ENCODE assay signal across 11 mouse cellular contexts in the genomic region with DNA sequence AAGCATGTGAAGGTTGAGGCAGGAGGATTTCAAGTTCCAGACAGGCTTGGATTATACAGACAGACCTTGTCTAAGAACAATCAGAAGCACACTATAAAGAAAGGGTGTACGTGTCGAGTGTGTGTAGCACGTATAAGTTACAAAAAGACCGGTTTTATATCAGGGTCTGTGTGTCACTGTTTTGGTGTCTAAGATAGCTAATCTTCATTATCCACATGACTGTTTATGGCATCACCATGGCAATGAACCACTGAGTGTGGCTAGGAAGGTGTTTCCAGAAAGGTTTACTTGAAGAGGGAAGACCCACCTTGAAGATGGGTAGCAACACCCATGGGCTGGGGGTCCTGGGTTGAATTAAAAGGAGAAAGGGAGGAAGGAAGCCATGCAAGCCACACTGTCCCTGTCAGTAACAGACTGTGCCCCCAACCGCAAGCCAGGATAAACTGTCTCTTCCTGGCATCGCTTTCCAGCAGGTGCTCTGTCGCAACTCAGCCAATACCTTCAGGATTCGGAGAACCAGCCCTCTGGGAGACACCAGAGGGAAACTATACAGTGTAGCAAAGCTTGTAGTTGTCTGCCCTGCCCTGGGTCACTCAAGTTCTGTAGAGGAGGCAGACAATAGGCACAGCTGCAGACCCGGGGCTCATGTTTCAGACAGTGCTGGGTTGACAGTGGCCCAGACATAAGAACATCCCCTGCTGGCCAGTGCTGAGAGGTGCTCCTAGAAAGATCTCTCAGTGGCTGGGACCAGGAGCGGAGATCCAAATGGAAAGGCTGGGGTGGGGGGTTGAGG. TPM values are rescaled to one million over a fixed set of nuclear protein-coding genes. Genes with fewer than 3 reads are reported as not detected.
DNase-seq lines count a peak whose midpoint lies in the region; ATAC-seq and TF ChIP-seq lines count a peak whose summit lies in the region.
"Had no signal": no experiment of that assay in that cellular context is flagged by ENCODE, and none has a peak within 500 bp of the region (broad histone marks: within the 10 kb centered on the region; RNA-seq: fewer than 3 reads in every experiment).

No protein-coding gene starts in this region.

- H3K4me3 ChIP-seq in kidney, embryonic 15.5 days (replicated peaks) = no peak overlapping the region
- no peak overlapping the region for H3K4me3 ChIP-seq in C2C12 (ENCODE audit: insufficient read depth, poor library complexity, severe bottlenecking)
- no peak overlapping the region for H3K4me3 ChIP-seq in liver, embryonic 11.5 days (ENCODE audit: low read depth, low read length)

- WGBS in kidney, embryonic 15.5 days = 69% methylated on average over 10 of the region's 10 CpGs
- WGBS in liver, embryonic 11.5 days = 45% methylated on average over 10 of the region's 10 CpGs

- peaks cover 74% of the 10 kb centered on the region for H3K79me3 ChIP-seq in C2C12 (ENCODE audit: low read depth)

- H3K27me3 ChIP-seq in kidney, embryonic 15.5 days = peaks cover 19% of the 10 kb centered on the region
- H3K27me3 ChIP-seq in C2C12 (ENCODE audit: control insufficient read depth, insufficient read depth, insufficient read length) = no peaks in the 10 kb centered on the region
- no peaks in the 10 kb centered on the region for H3K27me3 ChIP-seq in liver, embryonic 11.5 days (replicated peaks; ENCODE audit: control insufficient read depth, insufficient read depth, low read length)

- no peaks in the 10 kb centered on the region for H3K9me3 ChIP-seq in kidney, embryonic 15.5 days (replicated peaks)
- H3K9me3 ChIP-seq in liver, embryonic 11.5 days (ENCODE audit: control insufficient read depth, low read length) = no peaks in the 10 kb centered on the region

- no peak overlapping the region for H3K4me2 ChIP-seq in kidney, embryonic 15.5 days
- H3K4me2 ChIP-seq in liver, embryonic 11.5 days = 0 out of 2 replicates have a peak overlapping the region, but pooled peaks have one; percentile 8

- H3K27ac ChIP-seq in kidney, embryonic 15.5 days = no peak overlapping the region
- no peak overlapping the region for H3K27ac ChIP-seq in liver, embryonic 11.5 days (ENCODE audit: low read depth, low read length)

- peaks cover 93% of the 10 kb centered on the region for H3K79me2 ChIP-seq in C2C12 (ENCODE audit: control insufficient read depth, insufficient read depth)

- peaks cover 15% of the 10 kb centered on the region for H3K4me1 ChIP-seq in kidney, embryonic 15.5 days
- peaks cover 32% of the 10 kb centered on the region for H3K4me1 ChIP-seq in liver, embryonic 11.5 days (replicated peaks; ENCODE audit: control insufficient read depth, insufficient read depth, low read length)

- no peak for TF ChIP-seq CTCF in C2C12 (IDR thresholded peaks at IDR 0.05; ENCODE audit: control insufficient read depth, insufficient read depth, insufficient read length)

- H3ac ChIP-seq in C2C12 (ENCODE audit: control insufficient read depth, insufficient read length, low read depth) = peak overlapping the region; percentile 42

- ATAC-seq in kidney, embryonic 15.5 days (replicated peaks; ENCODE audit: low FRiP score) = peak; percentile 77
- ATAC-seq in liver, embryonic 11.5 days (replicated peaks; ENCODE audit: low FRiP score) = peak; percentile 38; the same call in 1 of the 2 replicates
- ATAC-seq: intestine, embryonic 16.5 days had no signal

- no peaks in the 10 kb centered on the region for H3K36me3 ChIP-seq in kidney, embryonic 15.5 days
- peaks cover 9% of the 10 kb centered on the region for H3K36me3 ChIP-seq in C2C12 (ENCODE audit: control insufficient read depth, insufficient read depth)
- no peaks in the 10 kb centered on the region for H3K36me3 ChIP-seq in liver, embryonic 11.5 days (ENCODE audit: control insufficient read depth, insufficient read depth, low read length)

- no peak for DNase-seq in kidney, postnatal 25 days
- peak; percentile 83 for DNase-seq in ZHBTc4 (ENCODE audit: low read depth, low spot score)
- no peak for DNase-seq in liver, embryonic 11.5 days (ENCODE audit: low spot score)
- no peak for DNase-seq in yolk sac, embryonic 10.5 days (ENCODE audit: low spot score)
- DNase-seq in layer of hippocampus, adult 9-10 months (ENCODE audit: low spot score) = no peak
- no peak for DNase-seq in layer of hippocampus, adult 9-11 months
- DNase-seq: cerebellum, postnatal 25 days; gastrocnemius, postnatal 25 days had no signal

- no peak overlapping the region for H3K9ac ChIP-seq in kidney, embryonic 15.5 days
- no peak overlapping the region for H3K9ac ChIP-seq in liver, embryonic 11.5 days (ENCODE audit: low read depth, low read length)

TF ChIP-seq in C2C12, 6 proteins besides CTCF, POLR2A, EP300 and RAD21:
- TF ChIP-seq MAX (IDR thresholded peaks at IDR 0.05) (no peak), CEBPB (IDR thresholded peaks at IDR 0.05; ENCODE audit: low read depth) (peak; percentile 59), USF1 (IDR thresholded peaks at IDR 0.05; ENCODE audit: low read depth) (no peak), MYOD1 (IDR thresholded peaks at IDR 0.05; ENCODE audit: control insufficient read depth, insufficient read length, low read depth) (no peak), MYOG (IDR thresholded peaks at IDR 0.05; ENCODE audit: control insufficient read depth, extremely low read depth, insufficient read length) (no peak)

RNA-seq across cellular contexts. Expression of gene Syne3, which starts 7.1 kb away (rescaled TPM):
- 0.82 TPM in 2 replicates for polyA plus RNA-seq in kidney, embryonic 15.5 days (2015; fragmentation: Nextera tagmentation; extraction: Ambion mirVana)
- 24.8 TPM for polyA plus RNA-seq in C2C12 (2012; fragmentation: generic; extraction: Trizol)
- polyA plus RNA-seq in liver, embryonic 11.5 days (2014; fragmentation: Nextera tagmentation; extraction: Ambion mirVana) = 1.4 and 1.8 TPM in 2 replicates

RNA-seq across cellular contexts. Expression of gene Glrx5, which starts 30.0 kb away (rescaled TPM):
- polyA plus RNA-seq in kidney, embryonic 15.5 days (2015; fragmentation: Nextera tagmentation; extraction: Ambion mirVana) = 159 and 184 TPM in 2 replicates
- polyA plus RNA-seq in C2C12 (2012; fragmentation: generic; extraction: Trizol) = 92.2 TPM
- 610 and 611 TPM in 2 replicates for polyA plus RNA-seq in liver, embryonic 11.5 days (2014; fragmentation: Nextera tagmentation; extraction: Ambion mirVana)
